Mouse (Mus musculus): ENCODE measurements at regions not wholly inside any gene's neighbourhood (a gene's known extent, or its start where the extent isn't known, plus 50 kb on each side); places are given as distances from the start of the nearest gene placed in this dataset.
"Not testable (repeated sequence)": the region's sequence is repeated elsewhere in the genome, so short reads cannot be mapped to it uniquely, and the experiment has no call there.

DNA sequence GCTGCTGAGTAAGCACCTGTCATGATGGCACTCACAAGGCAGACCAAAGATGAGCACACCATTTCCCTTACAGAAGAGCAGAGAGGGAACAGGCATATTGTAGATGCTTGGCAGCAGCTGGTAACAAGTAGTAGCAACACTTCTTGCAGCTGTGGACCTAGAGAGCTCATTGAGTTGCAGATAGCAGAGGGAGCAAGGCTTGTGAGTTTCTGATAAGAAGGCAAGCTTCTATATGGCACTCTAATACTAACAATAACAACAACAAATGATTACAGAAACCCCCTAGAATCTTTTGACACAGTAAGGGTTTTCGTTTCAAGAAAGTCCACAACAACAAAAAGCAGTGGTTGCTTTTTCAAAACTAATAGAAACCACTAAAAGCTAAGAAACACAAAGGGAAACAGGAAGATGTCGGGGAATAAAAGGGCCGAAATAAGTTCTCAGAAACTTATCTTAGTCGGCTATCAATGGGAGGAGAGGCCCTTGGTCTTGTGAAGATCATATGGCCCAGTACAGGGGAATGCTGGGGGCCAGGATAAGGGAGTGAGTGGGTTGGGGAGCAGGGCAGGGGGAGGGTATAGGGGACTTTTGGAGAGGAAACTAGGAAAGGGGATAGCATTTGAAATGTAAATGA lies 248.5 kb upstream of the Tusc1 start:
- DNase-seq (ENCODE audit: low spot score in 2 of 2), result no peak

DNA sequence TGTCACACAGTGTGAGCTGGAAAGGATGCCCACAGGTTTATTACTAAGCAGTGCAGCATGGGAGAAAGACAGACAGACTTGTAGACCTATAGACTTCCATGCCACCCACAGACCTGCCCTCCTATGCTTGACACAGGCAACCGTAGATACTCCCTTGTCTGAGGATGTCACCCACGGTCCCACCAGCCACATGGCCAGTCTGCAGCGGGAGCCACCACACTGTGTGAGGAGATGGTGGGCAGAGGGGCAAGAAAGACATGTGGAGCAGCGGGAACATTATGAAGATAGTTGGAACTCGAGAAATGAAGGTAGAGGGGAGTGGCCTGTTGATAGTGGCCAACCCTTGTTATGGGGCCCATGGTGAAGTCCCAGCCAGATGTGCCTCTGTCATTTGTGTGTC lies 244.0 kb upstream of the Tusc1 start:
- DNase-seq (ENCODE audit: low spot score in 2 of 2), result no peak

DNA sequence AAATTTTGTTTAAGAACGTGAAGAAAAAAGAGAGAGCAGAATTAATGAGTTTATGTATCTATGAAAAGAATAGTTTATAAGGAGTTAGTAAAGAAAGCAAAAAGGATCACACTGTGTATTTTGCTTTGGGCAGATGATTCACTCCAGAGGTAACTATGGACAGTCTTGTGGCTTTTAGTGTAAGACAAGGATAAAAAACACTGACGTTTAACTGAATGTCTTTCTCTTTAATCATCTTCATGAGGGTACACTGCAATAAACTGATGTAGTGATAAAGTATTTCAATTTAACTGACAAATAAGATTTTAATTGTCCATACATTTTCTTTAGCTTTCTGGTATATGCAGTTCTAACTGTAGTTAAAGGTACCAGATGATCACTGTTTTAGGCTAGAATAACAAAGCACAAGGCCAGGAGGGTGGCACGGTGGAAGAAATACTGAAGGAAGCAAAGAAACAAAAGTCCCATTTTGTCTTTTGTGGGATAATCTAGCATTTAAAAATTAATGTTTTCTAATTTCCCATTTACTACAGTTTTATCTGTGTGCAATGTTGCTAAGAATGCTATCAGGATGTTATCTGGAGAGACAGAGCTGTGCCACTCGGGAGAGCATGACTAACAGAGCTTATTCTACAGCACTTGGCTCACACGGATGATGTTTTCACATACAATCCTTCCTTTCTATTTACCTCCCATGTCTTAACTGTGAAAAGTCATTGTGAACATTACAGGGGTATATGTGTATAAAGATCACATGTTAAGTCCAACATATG lies 232.4 kb upstream of the Tusc1 start:
- DNase-seq (ENCODE audit: low spot score in 2 of 2), result no peak

DNA sequence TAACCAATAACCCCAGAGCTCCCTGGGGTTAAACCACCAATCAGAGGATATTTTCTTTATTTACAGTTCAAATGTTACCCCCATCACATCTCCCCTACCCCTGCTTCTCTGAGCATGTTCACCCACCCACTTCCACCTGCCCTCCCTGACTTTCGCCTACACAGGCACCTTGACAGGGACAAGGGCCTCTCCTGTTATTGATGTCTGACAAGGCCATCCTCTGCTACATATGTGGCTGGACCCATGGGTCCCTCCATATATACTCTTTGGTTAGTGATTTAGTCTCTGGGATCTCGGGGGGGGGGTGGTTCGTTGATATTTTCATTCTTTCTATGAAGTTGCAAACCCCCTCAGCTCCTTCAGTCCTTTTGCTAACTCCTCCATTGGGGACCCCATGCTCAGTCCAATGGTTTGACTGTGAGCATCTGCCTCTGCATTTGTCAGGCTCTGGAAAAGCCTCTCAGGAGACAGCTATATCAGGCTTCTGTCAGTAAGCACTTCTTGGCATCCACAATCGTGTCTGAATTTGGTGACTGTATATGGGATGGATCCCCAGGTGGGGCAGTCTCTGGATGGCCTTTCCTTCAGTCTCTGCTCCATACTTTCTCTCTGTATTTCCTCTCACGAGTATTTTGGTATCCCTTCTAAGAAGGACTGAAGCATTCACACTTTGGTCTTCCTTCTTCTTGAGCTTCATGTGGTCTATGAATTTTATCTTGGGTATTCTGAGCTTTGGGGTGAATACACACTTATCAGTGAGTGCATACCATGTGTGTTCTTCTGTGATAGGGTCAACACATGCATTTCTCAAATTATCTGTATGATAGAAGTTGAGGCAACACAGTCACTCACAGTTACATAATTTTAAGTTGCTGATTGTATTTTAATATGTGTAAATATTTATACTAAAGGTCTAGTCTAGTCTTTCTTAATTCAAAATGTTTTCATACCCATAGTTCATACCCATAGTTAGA lies 220.8 kb upstream of the Tusc1 start:
- no peak for DNase-seq (ENCODE audit: low spot score in 2 of 2)

DNA sequence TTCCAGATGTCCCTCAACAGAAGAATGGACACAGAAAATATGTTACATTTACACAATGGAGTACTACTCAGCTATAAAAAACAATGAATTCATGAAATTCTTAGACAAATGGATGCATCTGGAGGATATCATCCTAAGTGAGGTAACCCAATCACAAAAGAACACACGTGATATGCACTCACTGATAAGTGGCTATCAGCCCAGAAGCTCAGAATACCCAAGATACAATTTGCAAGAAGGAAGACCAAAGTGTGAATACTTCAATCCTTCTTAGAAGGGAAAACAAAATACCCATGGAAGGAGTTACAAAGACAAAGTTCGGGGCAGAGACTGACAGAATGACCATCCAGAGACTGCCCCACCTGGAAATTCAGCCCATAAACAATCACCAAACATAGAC lies 219.9 kb upstream of the Tusc1 start:
- not testable (repeated sequence) for DNase-seq (ENCODE audit: low spot score in 2 of 2)

DNA sequence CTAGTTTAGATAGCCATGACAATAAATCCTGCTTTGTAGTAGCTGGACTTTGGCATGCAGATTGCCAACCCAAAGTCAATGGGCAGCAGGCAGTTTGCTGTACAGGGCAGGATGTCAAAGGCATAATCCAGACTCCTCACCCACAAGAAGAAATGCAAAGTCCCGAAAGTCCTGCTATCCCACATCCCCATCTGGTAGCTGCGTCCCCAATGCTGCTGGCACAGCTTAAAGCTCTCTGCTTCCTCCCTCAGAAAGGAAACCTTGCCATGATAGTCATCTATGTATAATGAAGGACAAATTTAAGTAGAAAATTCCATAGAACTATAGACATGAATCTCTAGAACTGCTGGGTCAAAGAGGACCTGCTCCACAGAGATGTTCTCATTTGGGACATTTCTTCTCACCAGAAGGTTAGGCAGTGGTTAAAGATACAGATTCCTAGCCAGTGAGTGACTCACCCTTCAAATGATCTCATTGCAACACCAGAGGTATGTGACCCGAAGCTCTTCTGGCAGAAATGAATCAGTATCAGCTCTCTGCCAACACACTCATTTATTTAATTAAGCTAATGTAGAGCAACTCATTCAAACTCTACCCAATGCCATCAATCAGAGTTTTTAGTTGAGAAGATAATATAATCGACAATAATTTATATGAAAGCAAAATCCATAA lies 217.3 kb upstream of the Tusc1 start:
- DNase-seq (ENCODE audit: low spot score in 2 of 2), result no peak

DNA sequence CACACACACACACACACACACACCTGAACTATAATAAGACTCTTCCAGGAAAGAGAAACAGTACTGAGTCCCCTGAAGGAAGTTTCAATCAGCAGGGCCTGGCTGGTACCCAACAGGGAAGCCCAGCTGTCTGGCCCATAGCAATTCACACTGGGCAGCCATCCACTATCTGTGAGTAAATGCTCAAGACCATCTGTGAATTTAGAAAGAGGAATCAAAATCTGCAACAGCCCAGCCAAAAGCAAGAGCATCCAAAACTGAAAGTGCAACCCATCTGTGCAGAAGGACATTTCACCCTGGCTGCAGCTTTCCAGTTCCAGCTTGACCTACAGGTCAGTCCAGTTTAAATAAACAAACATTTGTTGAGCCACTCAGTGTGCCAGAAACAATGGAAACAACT lies 215.8 kb upstream of the Tusc1 start:
- peak; percentile 45 to 46 for DNase-seq (ENCODE audit: low spot score in 2 of 2)

DNA sequence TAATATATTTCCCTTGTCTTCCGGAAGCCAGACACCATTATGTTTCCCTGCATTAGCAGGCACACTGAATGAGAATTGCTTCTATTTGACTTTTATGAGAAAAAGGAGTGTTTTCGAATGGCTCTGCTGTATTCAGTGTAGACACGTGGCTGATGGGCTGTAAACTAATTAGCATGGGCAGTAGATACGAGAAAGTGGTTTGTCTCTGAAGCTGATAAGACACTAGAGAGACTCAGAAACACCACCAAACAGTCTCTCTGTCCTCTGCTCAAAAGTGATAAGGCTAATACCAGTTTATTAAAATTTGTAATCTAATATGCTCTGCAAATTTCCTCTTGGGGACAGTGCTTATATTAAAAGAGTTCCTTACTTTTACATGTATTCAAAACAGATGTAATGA lies 205.3 kb upstream of the Tusc1 start:
- DNase-seq (ENCODE audit: low spot score in 2 of 2), result no peak

DNA sequence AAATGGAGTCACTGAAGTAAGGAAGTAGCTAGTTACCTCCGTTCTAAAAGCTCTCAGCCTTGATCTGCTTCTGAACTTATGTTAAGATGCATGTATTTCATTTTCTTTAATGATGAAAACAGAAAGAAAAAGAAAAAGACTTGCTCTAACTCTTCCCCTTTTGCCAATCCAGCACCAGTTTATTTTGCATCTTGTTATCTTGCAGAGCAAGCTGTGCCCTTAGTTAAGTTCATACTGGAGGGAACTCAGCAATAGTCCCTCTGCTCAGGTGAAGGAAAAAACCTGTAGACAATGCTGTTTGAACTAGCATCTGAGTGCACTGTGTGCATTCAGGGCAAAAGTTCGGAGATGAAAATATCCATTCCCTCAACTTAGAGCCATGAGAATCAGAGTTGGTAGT lies 192.1 kb upstream of the Tusc1 start:
- no peak for DNase-seq (ENCODE audit: low spot score in 2 of 2)

DNA sequence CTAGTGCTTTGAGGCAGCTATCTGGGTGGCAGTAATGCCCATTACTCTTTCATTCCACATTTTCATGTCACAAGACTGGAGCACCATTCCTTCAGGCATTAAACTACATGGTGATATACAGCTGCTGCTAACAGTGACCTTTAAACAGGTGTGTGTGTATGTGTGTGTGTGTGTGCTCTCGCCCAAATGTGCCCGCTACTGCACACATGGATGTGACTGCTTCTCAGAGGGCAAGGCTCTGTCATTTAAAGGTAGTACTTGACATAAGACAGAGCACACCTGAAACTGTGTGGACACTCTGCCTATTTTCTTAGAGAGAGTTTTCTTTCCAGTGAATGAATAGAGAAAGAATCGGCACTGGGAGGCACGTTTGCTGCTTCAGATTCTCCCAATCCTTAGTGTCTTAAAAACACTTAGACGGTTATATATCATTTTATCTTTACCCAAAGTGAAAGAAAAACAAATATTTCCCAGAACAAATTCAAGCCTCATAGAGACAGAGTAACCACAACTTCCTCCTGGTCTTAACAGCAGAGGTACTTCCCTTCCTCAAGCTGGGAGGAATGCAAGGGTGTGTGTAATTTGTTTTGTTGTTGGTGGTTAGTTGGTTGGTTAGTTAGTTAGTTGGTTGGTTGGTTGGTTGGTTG lies 185.3 kb upstream of the Tusc1 start:
- DNase-seq (ENCODE audit: low spot score in 2 of 2), result no peak

DNA sequence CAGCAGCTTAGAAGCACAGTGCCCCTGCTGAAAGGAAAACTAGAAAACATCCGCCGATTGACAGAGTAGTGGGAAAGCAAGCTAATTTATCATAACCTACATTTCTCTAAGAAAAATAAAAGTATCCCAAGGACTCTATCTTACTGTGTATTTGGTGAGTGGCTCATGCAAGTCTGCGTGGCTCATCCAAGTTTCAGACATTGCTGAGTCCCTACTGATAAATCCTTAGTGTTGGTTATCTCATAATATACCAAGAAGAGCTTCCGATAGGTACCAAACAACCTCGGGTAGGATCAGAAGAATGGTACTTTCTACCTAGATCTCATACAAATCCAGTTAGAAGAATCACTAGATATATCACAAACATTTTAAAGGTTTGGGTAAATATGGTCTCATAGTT lies 183.6 kb upstream of the Tusc1 start:
- no peak for DNase-seq (ENCODE audit: low spot score in 2 of 2)

DNA sequence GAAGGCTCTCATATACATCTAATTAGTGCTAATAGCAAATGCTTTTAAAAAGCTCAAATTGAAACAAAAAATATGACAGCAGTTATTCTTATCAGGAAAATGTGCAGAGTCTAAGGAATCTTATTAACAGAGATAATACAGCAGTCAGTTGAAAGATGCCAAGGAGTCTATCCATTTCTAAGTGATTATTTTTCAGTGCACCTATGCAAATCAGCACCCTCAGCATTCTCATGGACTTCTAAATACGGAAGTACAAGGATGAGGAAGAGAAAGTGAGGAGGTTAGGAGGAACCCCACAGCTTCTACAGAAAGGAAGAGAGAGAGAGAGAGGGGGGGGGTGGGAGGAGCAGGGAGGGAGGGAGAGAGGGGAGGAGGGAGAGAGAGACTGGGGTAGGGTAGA lies 175.5 kb upstream of the Tusc1 start:
- DNase-seq (ENCODE audit: low spot score in 2 of 2), result no peak

DNA sequence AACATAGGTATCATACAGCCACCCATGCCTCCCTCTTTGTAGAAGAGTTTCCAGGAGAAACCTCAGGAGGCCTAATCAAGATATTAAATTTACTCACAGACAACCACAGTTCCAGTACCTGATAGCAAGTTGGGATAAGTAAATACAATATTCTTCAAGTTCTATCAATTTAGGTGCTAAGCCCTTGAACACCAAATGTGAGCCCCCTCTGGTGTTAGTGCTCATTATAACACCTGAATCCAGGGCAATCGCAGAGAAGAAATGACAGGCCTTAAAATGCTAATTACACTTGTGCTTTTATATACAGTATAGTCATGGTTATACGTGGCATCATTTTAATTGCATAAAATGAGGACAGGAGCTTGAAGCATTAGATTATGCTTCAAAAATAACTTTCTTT lies 161.6 kb upstream of the Tusc1 start:
- no peak for DNase-seq (ENCODE audit: low spot score in 2 of 2)

DNA sequence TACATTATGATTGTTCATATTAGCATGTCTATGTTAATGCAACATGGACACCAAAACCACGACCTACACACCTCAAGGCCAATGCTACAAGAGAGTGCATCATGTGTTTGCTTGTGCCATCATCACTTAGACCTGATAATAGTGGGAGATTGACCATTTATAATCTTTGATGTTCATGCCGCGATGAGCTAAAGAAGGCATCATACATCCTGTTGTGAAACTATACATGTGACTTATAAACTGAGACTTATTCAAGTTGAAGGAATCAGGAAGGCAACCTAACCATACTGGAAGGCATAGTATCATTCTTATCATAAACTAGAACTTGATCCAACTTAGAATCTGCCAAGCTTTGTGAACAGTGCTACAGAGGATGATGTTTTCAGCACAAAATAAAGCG lies 159.0 kb upstream of the Tusc1 start:
- no peak for DNase-seq (ENCODE audit: low spot score in 2 of 2)

DNA sequence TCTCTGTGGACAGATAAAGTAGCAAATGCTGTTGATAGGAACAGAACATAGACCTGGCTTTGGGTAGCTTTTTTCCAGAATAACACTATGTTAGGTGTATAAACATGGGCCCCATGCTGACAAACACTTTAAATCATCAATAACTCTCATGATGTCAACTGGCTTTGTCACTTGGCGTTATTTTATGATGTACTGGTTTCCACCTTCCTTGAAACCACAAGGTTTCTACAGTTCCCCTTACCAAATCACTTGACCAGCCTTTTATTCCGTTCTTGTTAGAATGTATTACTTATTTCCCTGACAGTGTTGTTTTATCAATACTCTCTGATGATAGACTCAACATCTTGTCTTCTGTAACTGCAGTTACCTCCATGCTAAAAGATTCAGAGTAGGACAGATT lies 158.6 kb upstream of the Tusc1 start:
- no peak for DNase-seq (ENCODE audit: low spot score in 2 of 2)

DNA sequence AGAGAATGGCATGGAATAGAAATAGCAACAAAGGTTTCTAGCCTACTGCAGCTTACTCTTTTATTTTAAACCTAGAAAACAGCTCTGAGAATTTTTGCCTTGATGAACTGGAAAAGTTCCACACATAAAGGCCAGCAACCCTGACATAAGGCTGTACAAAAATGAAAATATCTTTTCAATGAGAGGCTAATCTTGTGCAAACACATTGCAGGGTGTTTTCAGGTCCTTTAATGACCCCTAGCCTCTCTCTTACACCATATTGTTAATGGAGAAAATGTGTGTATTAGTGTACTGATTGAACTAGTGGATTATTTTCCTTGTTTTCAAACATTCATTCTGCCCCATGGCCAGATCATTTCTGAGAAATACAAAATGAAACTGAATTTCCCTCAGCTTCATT lies 158.0 kb upstream of the Tusc1 start:
- no peak for DNase-seq (ENCODE audit: low spot score in 2 of 2)

DNA sequence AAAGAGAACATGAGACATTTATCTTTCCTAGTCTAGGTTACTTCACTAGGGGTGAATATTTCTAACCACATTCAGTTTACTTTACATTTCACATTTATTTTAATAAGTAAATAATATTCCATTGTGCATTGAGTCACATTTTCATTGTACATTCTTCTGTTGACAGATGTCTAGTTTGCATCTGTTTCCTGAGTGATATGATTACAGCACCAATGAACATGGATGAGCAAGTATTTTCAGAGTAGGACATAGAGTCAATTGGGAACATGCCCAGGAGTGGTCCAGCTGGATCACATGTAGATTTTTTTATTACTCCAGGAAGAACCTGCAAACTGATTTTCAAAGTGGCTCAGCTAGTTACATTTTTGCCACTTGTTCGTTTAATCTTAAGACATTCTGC lies 153.3 kb upstream of the Tusc1 start:
- DNase-seq (ENCODE audit: low spot score in 2 of 2), result no peak

DNA sequence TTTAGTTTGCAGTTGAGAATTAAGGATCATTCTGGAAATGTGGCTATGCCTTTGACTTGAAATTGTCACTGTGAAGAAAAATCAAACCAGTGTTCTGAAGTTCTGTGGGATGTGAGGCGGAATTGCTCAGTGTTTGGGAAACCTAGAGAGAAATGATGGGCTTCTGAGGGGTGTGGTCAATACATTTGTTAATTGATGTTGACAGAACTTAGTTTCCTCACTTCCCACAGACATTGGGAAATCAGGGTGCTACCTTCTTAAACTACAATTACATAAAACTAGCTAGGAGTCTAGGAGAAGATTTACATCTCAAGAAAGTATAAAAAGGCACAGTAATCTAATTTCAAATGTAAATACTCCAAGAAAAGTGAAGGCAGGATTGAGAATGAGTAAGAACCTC lies 151.1 kb upstream of the Tusc1 start:
- no peak for DNase-seq (ENCODE audit: low spot score in 2 of 2)

DNA sequence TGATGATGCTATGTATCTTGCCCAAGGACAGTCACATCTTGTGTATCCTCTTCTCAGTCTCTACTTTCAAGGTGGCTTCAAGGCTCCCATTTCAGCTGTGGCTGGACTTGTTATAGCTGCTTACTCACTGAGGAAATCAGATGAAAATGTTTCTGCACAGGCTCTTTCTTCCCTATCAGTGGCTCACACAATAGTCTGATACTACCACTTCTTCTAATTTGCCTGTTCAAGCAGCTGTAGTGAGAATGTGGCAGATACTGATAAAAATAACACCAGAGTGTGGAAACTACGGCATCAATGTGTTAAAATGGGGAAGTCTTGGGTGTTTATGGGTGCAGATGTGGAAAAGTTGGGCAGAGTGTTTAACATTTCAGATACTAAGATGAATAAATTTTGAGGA lies 145.9 kb upstream of the Tusc1 start:
- DNase-seq (ENCODE audit: low spot score in 2 of 2), result no peak

DNA sequence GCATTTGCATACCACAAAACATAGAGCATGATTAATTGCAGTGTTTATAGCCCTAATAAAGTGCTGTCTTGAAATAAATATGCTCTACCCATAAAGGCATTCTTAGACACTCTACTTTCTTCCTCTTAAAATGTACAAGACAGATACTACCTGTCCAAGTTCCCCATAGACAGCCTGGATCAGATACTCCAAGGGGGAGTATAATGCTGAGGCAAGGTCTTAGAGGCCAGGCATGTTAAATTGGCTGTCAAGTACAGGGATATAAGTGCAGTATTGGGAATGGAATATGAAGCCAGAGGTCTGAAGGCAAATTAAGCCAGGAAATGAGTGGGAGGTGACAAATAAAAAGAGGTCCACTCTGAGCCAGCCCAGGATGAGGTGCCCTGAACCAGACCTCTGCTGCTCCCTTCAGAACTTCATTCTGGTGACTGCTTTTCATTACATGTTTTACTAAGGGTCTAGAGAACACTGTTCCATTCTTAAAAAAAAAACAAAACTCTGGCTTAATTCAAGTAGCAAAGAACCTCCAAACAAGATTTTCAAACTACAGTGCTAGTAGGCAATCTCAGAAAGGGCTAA lies 142.0 kb upstream of the Tusc1 start:
- DNase-seq (ENCODE audit: low spot score in 2 of 2), result no peak

DNA sequence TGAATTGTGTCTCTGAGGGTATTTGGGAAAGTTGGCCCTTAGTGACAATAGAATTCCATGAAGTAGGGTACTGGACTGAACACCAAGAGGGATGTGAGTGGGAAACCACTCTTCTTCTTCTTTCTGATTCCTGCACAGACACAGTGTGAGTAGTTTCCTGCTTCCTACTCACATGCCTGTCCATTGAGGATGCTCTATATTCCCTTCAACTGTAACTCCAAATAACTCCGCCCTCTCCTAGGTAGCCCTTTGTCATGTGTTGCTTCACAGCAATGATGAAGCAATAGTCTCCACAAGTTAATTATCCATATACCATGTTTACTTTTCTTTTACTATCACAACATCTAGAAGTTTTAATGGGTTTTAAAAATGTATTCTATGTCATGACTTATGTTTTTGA lies 132.7 kb upstream of the Tusc1 start:
- no peak for DNase-seq (ENCODE audit: low spot score in 2 of 2)
